Mouse (Mus musculus) testis, adult 2 months (tissue): ENCODE data around the gene Papln. TPM values are rescaled to one million over a fixed set of nuclear protein-coding genes. Genes with fewer than 3 reads are reported as not detected.

Experiments
- H3K27ac ChIP-seq: fragments of 200-500 bp; 2 replicates; pipeline ENCODE4 v1.5.1; 2012; ENCODE audit warnings: low read depth, low read length; ENCODE audit not compliant: control insufficient read depth, insufficient read depth
- H3K27me3 ChIP-seq: fragments of 200-500 bp; 2 replicates; pipeline ENCODE4 v1.6.1; 2012; ENCODE audit warnings: mild to moderate bottlenecking, low read length, moderate library complexity; ENCODE audit not compliant: control insufficient read depth, insufficient read depth
- H3K36me3 ChIP-seq: fragments of 200-500 bp; 2 replicates; pipeline ENCODE4 v1.6.1; 2012; ENCODE audit warnings: mild to moderate bottlenecking, low read length; ENCODE audit not compliant: control insufficient read depth, insufficient read depth
- H3K4me1 ChIP-seq: fragments of 200-500 bp; 2 replicates; pipeline ENCODE4 v1.6.1; 2012; ENCODE audit warnings: low read length; ENCODE audit not compliant: control insufficient read depth, insufficient read depth
- H3K4me3 ChIP-seq: fragments of 200-500 bp; 2 replicates; pipeline ENCODE4 v1.5.1; 2012; ENCODE audit warnings: low read depth, mild to moderate bottlenecking, low read length, moderate library complexity, mixed read lengths; ENCODE audit not compliant: control insufficient read depth
- CTCF ChIP-seq: fragments of 200-500 bp; IDR thresholded peaks from 2 replicates; pipeline ENCODE4 v1.5.1; 2012; ENCODE audit warnings: low read depth, mild to moderate bottlenecking, inconsistent platforms, low read length, moderate library complexity; ENCODE audit not compliant: control insufficient read depth, insufficient read depth, insufficient replicate concordance
- POLR2A ChIP-seq: fragments of 200-500 bp; IDR thresholded peaks from 2 replicates; pipeline ENCODE4 v1.6.1; 2012; ENCODE audit warnings: low read depth, mild to moderate bottlenecking, inconsistent platforms, low read length, moderate library complexity; ENCODE audit not compliant: control insufficient read depth
- polyA plus RNA-seq: library from polyadenylated mRNA; depleted of rRNA; stranded (reverse); fragments of >200 nt; gene quantifications from 2 replicates; pipeline ENCODE4 v1.2.3, GENCODE M21; 2012

The Papln gene
- polyA plus RNA-seq, 1 experiment, result 7.6 TPM

GRCm38 (mm10) chr12:83795586-83795985, 32.2 kb downstream of the Papln start:
- Histone ChIP-seq H3K27me3 (no peaks in the 10 kb centered on the region), H3K36me3 (peaks cover 5% of the 10 kb centered on the region; the same call in 1 of the 2 replicates), H3K4me3 (no peak overlapping the region), H3K27ac (no peak overlapping the region), H3K4me1 (no peaks in the 10 kb centered on the region)
- TF ChIP-seq CTCF, result no peak
- no peak for TF ChIP-seq POLR2A

DNA sequence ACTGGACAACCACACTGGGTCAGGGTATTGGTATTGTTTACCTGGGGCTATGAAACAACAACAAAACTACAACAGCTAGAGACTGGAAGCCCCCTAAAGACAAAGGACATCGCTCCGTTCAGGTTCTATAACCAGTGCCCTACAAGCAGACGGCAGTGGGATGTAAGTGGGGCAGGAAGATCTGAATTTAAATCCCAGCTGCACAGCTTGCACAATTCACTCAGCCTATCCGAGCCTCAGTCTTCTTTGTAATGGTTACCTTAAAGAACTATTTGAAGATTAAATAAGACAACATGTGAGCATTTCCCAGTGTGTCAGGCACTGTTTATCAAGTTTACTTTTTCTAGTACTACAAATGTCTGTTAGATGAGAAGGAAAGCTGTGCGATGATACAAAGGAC, 34.9 kb downstream of the Papln start:
- H3K27me3 ChIP-seq, result no peaks in the 10 kb centered on the region
- TF ChIP-seq POLR2A (no peak), CTCF (no peak)
- no peaks in the 10 kb centered on the region for H3K4me1 ChIP-seq
- H3K27ac ChIP-seq, result no peak overlapping the region
- peaks cover 5% of the 10 kb centered on the region; the same call in 1 of the 2 replicates for H3K36me3 ChIP-seq
- H3K4me3 ChIP-seq, result no peak overlapping the region

GRCm38 (mm10) chr12:83800943-83801342, 37.5 kb downstream of the Papln start:
- Histone ChIP-seq H3K4me1 (no peaks in the 10 kb centered on the region), H3K27ac (no peak overlapping the region), H3K36me3 (peaks cover 3% of the 10 kb centered on the region; the same call in 1 of the 2 replicates), H3K27me3 (no peaks in the 10 kb centered on the region), H3K4me3 (no peak overlapping the region)
- TF ChIP-seq CTCF (no peak), POLR2A (no peak)

DNA sequence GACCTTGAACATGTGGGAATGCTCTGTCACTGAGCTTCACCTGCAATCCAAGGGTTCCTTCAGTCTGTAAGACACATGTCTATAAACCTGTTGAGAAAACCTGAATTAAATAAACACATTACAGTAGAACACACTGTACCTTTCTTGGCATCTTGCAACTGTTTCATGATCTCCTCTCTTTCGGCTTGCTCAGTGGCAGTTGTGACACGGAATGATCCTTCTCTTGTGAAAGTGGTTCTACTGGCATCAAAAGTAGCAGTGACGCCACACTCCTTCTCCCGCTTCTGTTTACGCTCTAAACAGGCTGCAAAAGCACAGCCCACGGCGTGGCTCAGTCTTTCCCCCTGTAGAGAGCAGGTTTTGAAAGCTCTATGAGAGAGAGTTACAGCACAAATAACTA, 40.2 kb downstream of the Papln start:
- TF ChIP-seq CTCF, result no peak
- TF ChIP-seq POLR2A, result no peak
- H3K4me1 ChIP-seq, result no peaks in the 10 kb centered on the region
- no peaks in the 10 kb centered on the region for H3K27me3 ChIP-seq
- peaks cover 3% of the 10 kb centered on the region for H3K36me3 ChIP-seq
- no peak overlapping the region for H3K27ac ChIP-seq
- no peak overlapping the region for H3K4me3 ChIP-seq

DNA sequence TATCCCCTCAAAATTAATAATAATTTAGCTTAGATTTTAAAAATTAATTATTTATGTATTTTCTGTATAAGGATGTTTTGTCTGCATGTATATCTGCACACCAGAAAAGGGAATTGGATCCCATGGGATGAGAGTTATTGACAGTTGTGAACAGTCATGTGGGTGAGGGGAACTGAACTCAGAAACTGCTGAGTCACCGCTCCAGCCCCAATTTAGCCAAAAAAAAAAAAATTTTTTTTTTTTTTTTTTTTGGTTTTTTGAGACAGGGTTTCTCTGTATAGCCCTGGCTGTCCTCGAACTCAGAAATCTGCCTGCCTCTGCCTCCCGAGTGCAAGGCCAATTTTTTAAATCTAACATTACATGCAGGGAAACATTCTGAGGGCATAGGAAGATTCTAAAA, 48.5 kb downstream of the Papln start:
- no peaks in the 10 kb centered on the region for H3K27me3 ChIP-seq
- H3K4me3 ChIP-seq, result no peak overlapping the region
- peaks cover 2% of the 10 kb centered on the region for H3K36me3 ChIP-seq
- H3K27ac ChIP-seq, result no peak overlapping the region
- TF ChIP-seq POLR2A (no peak), CTCF (no peak)
- no peaks in the 10 kb centered on the region for H3K4me1 ChIP-seq

- Histone ChIP-seq H3K4me1 (no peaks in the 10 kb centered on the region), H3K27ac (no peak overlapping the region), H3K27me3 (no peaks in the 10 kb centered on the region), H3K36me3 (no peaks in the 10 kb centered on the region), H3K4me3 (no peak overlapping the region)
- TF ChIP-seq POLR2A (no peak), CTCF (no peak)
Observed at GRCm38 (mm10) chr12:83816616-83817015, 53.2 kb downstream of the Papln start.

- TF ChIP-seq POLR2A (no peak), CTCF (no peak)
- peaks cover 1% of the 10 kb centered on the region; the same call in 1 of the 2 replicates for H3K36me3 ChIP-seq
- no peaks in the 10 kb centered on the region for H3K4me1 ChIP-seq
Observed at GRCm38 (mm10) chr12:83830424-83830823, 67.0 kb downstream of the Papln start.

GRCm38 (mm10) chr12:83833979-83834378, 70.5 kb downstream of the Papln start:
- Histone ChIP-seq H3K4me1 (no peaks in the 10 kb centered on the region), H3K4me3 (no peak overlapping the region), H3K27me3 (no peaks in the 10 kb centered on the region), H3K36me3 (peaks cover 1% of the 10 kb centered on the region; the same call in 1 of the 2 replicates), H3K27ac (no peak overlapping the region)
- TF ChIP-seq POLR2A, result no peak
- no peak for TF ChIP-seq CTCF

More at GRCm38 (mm10) chr12:83830424-83830823, 67.0 kb downstream of the Papln start:
- Histone ChIP-seq H3K27ac (no peak overlapping the region), H3K27me3 (no peaks in the 10 kb centered on the region), H3K4me3 (no peak overlapping the region)
